Mouse (Mus musculus) layer of hippocampus, adult 11-12 months (tissue): ENCODE measurements around the gene Myg1.
"Not testable (repeated sequence)": the region's sequence is repeated elsewhere in the genome, so short reads cannot be mapped to it uniquely, and the experiment has no call there.

Experiments
- DNase-seq: peaks from one replicate; pipeline ENCODE4 v3.0.0; 2022; ENCODE audit warnings: low spot score

Gene Myg1

DNA sequence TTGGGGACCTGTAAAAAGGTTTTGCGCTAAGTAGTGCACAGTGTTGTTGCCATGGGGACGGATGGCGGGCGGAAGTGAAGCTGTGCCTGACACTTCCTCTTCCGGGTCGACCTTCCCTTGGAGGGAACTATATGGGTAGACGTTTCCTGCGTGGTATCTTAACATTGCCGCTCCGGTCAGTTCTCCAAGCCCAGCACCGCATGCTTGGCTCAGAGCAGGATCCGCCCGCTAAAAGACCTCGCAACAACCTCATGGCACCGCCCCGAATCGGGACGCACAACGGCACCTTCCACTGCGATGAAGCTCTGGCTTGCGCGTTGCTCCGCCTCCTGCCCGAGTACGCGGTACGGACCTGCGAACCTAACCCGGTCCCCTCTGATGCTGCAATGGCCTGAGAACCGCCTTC lies at the start of gene Myg1:
Myg1 (plus strand) TSS at position 100 of the 406 bp plus-strand sequence.
- DNase-seq = peak; percentile 84

DNA sequence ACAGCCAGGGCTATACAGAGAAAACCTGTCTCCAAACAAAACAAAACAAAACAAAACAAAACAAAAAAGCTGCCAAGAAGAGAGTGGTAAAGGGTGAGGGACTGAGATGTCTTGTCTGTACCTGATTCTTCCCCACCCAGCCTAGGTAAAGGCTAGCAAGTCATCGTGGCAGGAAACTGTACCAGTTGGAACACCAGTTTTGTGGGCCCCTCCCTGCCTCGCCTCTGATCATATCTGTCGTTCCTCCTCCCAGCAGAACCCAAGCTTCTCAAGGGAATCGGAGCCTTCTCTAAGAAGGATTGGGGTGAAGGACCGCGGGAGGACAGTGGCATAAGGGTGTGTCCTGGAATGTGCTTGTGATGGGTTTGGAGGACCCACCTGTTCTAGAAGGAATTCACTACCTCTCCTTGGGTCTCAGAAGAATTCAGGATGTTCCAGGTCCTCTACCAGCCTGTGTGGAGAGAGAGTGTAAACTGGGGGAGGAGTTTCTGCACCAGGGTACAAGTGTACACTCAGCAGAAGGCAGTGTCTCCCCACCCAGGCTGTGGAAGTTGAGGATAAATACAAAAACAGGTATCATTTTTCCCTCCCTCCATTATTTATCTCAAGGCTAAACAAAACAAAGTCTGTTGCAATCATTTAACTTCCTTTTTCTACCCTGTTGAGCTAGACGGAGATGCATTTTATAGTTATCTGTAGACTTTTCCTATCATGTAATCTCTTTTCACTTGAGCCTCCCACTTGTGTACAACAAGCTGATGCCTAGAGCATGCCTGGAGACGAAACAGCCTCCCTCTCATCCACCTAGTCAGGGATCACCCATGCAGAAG lies 48.8 kb upstream of the Myg1 start:
- no peak for DNase-seq

DNA sequence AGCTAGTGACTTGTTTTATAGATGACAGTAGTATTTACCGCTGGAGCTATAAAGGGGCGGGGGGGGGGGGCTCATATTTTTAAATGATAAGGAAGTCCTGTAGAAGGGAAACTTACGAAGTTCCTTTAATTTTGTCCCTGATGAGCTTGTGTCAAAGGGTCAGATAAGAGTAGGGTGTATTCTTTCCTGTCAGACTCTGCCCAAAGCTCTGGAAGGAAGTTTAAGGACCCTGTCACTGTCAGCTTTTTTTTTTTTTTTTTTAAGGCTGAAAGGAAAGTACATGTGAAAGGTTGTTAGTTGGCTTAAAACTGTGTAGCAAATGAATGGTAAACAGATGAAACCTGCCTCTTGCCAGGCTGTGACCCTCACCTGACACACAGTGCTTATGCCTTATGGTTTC lies 47.9 kb upstream of the Myg1 start:
- DNase-seq = no peak

DNA sequence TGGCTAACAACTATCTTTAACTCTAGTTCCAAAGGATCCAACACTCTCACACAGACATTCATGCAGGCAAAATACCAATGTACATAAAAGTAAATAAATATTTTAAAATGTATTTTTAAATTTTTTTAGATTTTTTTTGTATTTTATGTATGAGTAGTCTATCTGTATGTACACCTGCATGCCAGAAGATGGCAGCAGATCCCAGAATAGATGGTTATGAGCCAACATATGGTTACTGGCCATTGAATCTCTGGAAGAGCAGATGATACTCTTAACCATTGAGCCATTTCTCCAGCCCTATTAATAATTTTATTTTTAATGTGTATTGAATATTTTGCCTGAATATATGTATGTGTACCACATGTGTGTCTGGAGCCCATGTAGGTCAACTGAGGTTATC lies 44.1 kb upstream of the Myg1 start:
- DNase-seq = no peak

DNA sequence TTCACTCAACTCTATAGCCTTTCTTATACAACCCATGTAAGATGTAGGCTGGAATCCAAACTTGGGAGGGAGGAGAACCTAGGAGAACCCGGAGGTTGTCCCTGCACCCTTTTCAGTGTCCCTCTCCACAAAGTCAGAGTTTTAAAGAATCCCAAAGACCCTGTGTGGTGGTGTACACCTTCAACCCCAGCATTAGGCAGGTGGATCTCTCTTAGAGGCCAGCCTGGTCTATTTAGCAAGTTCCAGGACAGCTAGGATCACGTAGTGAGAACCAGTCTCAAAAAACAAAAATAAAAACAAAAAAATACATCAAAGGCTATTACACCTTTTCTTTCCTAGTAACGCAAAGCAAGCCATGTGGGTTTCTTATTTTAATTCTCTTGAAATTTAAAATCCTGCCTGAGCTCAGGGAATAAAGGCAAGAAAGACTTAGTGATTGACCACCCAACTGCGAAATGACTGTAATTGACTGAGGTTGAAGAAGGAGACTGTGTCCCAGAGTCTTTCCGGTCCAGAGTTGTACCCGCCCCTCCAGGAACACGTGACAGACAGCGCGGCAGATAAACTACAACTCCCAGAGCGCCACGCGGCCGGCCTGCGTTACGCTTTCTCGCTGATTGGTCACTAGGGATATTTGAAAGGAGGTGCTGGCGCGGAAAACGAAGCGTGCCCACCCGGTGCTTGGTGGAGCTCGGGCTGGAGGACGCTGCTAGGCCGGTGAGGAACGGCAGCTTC lies 35.7 kb upstream of the Myg1 start, which contains the start of gene Espl1:
Espl1 (plus strand) TSS at position 634 of the 735 bp plus-strand sequence.
- peak; percentile 94 for DNase-seq

DNA sequence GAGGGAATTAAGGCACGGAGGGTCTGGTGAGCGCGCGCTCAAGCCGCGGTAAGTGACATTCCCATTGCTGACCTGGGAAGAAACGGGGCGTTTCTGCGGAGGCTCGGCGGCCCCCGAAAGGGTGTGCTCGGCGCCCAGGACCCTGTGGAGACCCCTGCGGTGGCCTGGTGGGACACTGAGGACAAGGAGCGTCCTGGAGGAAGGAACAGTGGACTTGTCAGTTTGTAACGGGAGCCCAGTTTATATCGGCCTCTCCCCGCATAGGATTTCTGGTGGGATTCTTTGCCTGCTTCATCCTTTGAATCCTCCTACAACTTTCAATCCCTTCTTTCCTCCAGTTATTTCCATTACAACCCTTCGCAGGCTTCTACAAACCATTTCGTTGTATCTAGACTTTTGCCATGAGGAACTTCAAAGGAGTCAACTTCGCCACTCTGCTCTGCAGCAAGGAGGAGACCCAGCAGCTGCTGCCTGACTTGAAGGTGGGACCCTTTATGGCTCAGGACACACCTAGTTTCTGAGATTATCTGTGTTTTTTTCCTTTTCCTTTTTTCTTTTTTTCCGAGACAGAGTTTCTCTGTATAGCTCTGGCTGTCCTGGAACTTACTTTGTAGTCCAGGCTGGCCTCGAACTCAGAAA lies 35.0 kb upstream of the Myg1 start:
- DNase-seq = no peak

DNA sequence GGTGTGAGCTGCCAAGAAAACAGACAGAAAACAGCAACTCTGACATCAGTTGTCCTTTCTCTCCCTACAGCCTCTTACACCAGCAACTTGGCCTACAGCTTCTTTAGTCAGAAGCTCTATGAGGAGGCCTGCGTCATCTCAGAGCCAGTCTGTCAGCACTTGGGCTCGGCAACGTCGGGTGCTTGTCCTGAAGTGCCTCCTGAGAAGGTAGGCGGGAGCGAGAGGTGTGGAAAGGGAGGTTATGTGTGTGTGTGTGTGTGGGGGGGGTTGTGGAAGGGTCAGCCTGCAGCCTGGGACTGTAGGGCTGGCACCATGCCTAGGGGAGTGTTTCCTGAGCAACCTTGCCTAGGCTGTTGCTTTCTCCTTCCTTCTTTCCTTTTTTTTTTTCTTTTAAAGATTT lies 29.0 kb upstream of the Myg1 start:
- DNase-seq = no peak

DNA sequence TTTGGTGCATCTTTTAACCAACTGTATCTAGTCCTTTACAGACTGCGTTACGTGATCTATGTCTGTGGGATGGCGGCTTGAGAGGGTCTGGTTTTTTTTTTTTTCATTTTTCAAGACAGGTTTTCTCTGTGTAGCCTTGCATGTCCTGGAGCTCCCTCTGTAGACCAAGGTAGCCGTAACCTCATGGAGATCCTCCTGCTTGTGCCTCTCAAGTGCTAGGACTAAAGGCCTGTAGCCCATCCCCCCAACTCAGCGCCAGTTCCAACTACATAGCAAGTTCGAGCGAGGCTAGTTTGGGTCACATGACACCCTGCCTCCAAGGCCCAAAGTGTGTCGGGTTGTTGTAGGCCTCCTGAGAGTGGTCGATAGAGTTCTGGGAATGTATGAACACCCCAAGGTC lies 22.8 kb upstream of the Myg1 start:
- no peak for DNase-seq

DNA sequence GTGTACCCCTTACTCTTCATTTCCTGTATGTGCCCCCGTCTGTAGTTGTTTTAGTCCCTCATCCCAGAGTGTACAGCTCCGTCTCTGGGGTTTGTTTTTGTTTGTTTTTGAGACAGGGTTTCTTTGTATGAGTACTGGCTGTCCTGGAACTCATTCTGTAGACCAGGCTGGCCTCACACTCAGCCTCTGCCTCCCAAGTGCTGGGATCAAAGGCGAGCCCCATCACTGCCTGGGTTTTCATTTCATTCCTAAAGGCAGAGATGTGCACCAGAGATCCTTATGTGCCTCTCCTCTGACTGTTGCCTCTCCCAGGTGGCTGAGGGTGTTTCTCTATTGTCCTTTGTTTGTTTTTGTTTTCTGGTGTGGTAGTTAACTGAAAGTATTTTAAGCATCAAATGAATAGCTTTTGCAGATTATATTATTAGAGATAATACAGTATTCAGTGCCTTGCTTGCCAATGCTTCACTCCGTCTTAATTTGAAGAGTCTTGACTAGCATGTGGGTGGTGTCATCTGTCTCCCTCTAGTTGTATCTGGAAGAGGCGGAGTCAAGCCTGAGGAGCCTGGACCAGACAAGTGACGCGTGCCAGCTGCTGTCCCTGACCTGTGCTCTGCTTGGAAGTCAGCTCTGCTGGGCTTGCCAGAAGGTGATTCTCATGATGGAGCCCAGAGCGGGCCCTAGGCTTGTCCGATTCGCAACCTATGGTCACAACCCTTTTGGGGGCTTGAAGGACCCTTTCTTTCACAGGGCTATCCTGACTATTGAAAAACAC lies 21.2 kb upstream of the Myg1 start:
- no peak for DNase-seq

DNA sequence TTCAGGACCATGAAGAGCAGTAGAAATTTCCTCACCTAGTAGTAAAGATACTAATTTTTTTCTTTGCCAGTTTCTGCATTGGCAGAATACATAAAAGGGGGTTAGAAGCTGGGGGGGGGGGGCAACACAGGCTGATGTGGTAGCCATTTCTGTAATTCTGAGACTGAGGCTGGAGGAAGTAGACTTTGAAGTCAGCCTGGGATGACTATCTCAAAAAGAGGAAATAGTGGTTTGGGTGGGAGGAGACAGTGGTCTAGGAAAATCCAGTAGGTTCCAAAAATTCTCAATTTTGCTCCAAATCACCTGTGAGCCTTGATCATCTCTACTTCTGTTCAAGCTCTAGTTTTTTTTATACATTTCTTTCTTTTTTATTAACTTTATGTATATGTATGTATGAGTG lies 20.0 kb upstream of the Myg1 start:
- DNase-seq = no peak

DNA sequence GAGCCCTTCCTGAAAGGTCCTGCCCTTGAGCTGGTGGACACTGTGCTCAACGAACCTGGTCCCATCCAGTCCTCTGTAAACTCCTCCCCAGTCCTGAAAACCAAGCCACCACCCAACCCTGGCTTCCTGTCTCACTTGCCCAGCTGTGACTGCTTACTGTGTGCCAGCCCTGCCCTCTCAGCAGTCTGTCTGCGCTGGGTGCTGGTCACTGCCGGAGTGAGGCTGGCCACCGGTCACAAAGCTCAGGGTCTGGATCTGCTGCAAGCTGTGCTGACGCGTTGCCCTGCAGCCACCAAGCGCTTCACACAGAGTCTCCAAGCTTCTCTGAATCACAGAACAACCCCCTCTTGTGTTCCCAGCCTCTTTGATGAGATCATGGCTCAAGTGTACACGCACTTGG lies 16.2 kb upstream of the Myg1 start:
- DNase-seq = peak; percentile 33

DNA sequence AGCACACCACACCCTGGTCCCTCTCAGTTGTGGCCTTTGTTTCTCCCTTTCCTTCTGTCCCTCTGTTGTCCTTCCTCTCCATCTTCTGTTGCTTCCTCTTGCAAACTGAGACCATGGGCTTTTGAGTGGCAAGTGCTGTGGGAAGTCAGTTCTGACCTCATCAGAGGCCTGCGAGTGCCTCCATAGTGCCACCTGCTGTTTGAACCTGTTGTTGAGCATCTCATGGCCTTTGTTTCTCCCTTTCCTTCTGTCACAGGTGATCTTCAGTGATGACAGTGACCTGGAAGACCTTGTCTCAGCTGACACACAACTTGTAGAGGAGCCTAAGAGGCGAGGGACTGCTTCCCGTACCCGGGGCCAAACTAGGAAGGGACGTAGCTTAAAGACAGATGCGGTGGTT lies 15.2 kb upstream of the Myg1 start:
- DNase-seq = peak; percentile 79

DNA sequence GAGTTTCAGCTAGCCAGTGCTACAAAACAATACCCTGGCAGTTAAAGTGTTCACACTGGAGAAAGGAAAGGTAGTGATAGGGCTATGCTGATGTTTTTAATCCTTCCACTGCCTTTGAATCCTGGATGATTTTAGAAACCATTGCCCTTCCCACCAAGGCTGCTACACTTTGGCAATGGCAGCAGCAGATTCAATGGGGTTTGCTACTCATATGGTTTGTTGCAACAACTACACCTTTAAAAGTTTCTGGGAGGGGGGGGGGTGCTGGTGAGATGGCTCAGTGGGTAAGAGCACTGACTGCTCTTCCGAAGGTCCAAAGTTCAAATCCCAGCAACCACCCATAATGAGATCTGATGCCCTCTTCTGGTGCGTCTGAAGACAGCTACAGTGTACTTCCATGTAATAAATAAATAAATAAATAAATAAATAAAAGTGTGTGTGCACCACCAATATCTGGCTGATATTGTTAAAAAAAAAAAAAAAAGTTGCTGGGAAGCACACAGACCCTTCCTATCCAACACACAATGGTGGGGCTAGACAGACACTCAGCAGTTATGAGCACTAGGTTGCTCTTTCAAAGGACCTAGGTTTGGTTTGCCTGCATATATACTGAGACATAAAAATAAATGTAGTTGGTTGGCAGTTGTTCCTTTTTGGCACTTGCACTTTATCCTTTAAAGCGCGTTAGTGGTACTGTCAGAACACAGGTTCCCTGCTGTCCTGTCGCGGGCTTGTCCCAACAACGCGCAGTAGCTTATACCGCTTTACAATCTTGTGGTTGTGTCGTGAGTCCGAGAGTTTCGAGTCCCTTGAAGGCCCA lies 6.6 kb upstream of the Myg1 start:
- DNase-seq = no peak

DNA sequence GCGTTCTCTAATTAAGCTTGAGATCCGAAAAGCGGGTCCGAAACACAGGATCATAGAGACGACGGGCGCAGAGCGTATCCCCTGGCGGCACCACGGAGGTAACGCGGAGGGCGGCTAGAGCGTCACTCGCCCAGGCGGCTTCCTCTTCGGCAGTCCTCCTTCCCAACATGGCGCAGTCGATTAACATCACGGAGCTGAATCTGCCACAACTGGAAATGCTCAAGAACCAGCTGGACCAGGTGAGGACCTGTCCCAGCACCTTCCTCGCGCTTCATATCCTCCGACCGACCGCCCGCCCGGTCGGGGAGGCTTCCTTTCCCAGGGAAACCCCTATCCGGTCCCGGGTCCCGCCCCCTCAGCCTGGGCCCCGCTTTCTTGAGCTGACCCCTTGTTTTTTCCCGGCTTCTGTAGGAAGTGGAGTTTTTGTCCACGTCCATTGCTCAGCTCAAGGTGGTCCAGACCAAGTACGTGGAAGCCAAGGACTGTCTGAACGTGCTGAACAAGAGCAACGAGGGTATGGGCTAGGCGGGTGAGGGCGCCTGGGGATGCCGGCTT lies 5.4 kb upstream of the Myg1 start, which contains the start of gene Pfdn5:
Pfdn5 (plus strand) TSS at position 95 of the 555 bp plus-strand sequence.
- peak; percentile 88 for DNase-seq

DNA sequence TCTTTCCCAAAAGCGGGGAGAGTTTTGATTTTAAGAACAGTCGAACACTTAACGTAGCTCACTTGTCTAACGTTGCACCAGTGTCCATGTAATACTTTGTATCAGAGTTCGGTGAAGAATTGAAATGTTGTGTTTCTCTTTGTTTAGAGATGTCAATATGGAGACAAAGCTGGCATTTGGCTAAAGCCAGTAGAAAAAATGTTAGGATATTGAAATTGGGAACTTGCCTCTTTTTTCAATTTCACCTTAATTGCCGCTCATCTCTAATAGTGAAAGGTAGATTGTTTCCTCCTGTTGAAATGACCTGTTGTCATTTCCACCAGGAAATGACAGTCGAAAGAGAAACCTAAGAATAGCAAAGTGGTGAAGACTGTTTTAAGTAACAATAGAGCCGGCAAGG lies 4.6 kb upstream of the Myg1 start:
- DNase-seq = no peak

DNA sequence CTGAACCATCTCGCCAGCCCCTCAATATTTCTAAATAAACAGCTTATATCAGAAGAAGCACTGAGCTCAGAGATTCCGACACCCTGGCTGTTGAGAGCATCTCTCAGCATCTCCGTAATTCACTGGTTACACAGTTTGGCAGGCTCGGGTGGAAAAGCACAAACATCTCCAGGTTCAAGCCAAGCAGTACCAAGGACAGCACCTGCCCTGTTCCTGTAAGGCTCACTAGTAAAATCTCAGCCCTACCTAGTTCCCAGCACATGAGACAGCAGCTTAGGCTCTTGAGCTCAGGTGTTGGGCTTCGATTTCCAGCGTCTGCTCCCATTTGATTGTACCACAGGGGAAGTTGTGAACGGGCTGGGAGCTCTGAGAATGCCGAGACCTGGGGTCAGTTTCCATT lies 3.7 kb downstream of the Myg1 start:
- no peak for DNase-seq

DNA sequence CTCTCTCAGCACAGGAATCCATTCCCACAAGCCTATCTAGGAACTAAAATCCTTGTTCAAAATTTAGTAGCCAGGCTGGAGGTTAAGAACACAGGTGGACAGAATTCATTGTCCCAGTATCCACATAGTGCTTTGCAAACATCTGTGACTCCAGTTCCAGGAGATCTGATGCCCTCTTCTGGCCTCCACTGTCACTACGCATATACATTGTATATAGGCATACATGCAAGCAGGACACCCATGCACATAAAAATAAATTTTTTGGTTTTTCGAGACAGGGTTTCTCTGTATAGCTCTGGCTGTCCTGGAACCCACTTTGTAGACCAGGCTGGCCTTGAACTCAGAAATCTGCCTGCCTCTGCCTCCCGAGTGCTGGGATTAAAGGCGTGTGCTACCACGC lies 4.4 kb downstream of the Myg1 start:
- DNase-seq = not testable (repeated sequence)

DNA sequence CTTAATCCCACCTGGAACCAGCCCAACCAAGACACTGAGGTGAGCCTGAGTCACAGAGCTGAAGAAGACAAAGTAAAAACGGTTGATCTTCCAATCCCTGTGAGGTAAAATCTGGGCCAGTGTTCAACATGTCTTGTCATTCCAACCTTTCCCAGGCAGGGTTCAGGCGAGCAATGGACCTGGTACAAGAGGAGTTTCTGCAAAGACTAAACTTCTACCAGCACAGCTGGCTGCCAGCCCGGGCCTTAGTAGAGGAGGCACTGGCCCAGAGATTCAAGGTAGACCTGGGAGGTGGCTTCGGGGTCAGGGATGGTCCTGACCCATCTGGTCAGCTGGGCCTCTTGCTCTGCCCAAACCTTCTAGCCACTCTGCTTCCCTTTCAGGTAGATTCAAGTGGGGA lies 5.4 kb downstream of the Myg1 start:
- DNase-seq = no peak

DNA sequence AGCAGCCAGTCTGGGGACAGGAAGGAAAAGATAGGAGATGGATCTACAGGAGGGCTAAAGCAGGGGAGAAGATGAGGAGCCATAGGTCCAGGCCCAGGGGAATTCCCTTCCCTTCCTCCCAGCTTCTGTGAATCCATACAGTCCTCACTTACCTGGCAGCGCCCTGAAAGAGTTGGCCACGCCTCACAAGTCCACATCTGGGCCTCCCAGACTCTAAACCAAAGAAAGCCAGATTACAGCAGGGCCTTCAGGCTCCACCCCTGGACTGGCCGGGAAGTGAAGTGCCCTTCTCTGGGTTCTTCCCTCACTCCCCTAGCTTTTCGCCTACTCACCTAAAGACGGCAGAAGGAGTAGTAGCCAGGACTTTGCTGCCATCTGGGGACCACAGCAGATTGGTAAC lies 8.1 kb downstream of the Myg1 start:
- DNase-seq = no peak

DNA sequence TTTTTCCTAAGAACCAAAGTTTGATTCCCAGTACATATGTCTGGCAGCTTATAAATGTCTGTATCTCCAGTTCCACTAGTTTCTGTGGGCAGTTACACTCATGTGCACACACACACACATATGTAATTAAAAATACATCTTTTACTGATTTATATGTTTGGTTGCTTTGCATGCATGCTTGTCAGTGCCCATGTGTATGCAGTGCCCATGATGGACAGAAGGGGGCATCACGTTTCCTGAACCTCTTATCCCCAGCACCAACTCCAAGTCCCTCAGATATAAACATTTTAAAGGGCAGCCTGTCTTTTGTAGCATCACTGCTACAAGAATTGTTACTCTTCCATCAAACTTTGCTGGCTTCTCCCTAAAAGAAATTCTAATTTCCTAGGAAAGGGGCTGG lies 10.1 kb downstream of the Myg1 start:
- peak; percentile 56 for DNase-seq

DNA sequence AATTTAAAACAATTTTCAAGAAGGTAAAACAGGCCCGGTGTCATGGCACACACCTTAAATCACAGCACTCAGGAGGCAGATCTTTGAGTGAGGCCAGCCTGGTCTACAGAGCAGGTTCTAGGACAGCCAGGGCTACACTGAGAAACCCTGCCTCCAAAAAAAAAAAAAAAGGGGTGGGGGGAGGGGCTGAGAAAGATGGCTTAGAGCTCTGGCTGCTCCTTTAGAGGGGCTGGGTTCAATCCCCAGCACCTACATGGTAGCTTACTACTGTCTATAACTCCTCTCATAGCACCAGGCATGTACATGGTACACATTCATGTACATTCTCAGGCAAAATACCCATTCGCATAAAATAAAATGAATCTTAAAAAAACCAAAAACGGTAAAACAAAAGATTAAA lies 13.0 kb downstream of the Myg1 start:
- no peak for DNase-seq
